Mouse (Mus musculus): ENCODE results near the gene Zfp617. TPM values are rescaled to one million over a fixed set of nuclear protein-coding genes. Genes with fewer than 3 reads are reported as not detected.
A peak's percentile ranks its signal among the peaks of the same experiment; 100 is the strongest.
"Not testable (repeated sequence)": the region's sequence is repeated elsewhere in the genome, so short reads cannot be mapped to it uniquely, and the experiment has no call there.

Zfp617 gene
- polyA plus RNA-seq, 1 experiment from 2014 or later, result 33.8 TPM

- Histone ChIP-seq H3K4me3 (no peak overlapping the region), H3K27ac (no peak overlapping the region), H3K36me3 (peaks cover 33% of the 10 kb centered on the region), H3K9ac (no peak overlapping the region), H3K9me3 (peaks cover 2% of the 10 kb centered on the region; the same call in 1 of the 2 replicates), H3K27me3 (replicated peaks) (no peaks in the 10 kb centered on the region), H3K4me1 (no peaks in the 10 kb centered on the region; the same call in 1 of the 2 replicates), H3K4me2 (replicated peaks) (no peak overlapping the region)
- ATAC-seq (ENCODE audit: low FRiP score, low read depth), result no peak
- 98% methylated on average over 3 of the region's 3 CpGs for WGBS
These were observed 18.1 kb downstream of the Zfp617 start for GRCm38 (mm10) chr8:71926551-71926950.

- H3K27me3 ChIP-seq (replicated peaks), result no peaks in the 10 kb centered on the region
- peaks cover 3% of the 10 kb centered on the region; the same call in 1 of the 2 replicates for H3K9me3 ChIP-seq
- no peak overlapping the region for H3K4me3 ChIP-seq
- no peak overlapping the region for H3K27ac ChIP-seq
- no peak overlapping the region for H3K9ac ChIP-seq
- no peak for ATAC-seq (ENCODE audit: low FRiP score, low read depth)
- peaks cover 37% of the 10 kb centered on the region for H3K36me3 ChIP-seq
- no peak overlapping the region for H3K4me2 ChIP-seq (replicated peaks)
- H3K4me1 ChIP-seq, result no peaks in the 10 kb centered on the region; the same call in 1 of the 2 replicates
These were observed 19.3 kb downstream of the Zfp617 start for GRCm38 (mm10) chr8:71927779-71928178.

- H3K27ac ChIP-seq; H3K27me3 ChIP-seq (replicated peaks); ATAC-seq (ENCODE audit: low FRiP score, low read depth); H3K9ac ChIP-seq; H3K4me1 ChIP-seq; H3K4me2 ChIP-seq (replicated peaks); H3K9me3 ChIP-seq; H3K4me3 ChIP-seq: not testable (repeated sequence)
- WGBS, result 90% methylated on average over 2 of the region's 2 CpGs
- peaks cover 12% of the 10 kb centered on the region for H3K36me3 ChIP-seq
These were observed 29.6 kb downstream of the Zfp617 start for GRCm38 (mm10) chr8:71938037-71938436.

GRCm38 (mm10) chr8:71940293-71941208 lies 32.1 kb downstream of the Zfp617 start:
- 90% methylated on average over 2 of the region's 2 CpGs for WGBS
- no peak overlapping the region for H3K27ac ChIP-seq
- H3K4me1 ChIP-seq, result no peaks in the 10 kb centered on the region
- H3K9me3 ChIP-seq, result no peaks in the 10 kb centered on the region
- no peak for ATAC-seq (ENCODE audit: low FRiP score, low read depth)
- H3K36me3 ChIP-seq, result no peaks in the 10 kb centered on the region
- no peak overlapping the region for H3K9ac ChIP-seq
- no peak overlapping the region for H3K4me3 ChIP-seq
- no peak overlapping the region for H3K4me2 ChIP-seq (replicated peaks)
- H3K27me3 ChIP-seq (replicated peaks), result no peaks in the 10 kb centered on the region

- H3K4me3 ChIP-seq, result no peak overlapping the region
- H3K4me2 ChIP-seq (replicated peaks), result no peak overlapping the region
- no peak for ATAC-seq (ENCODE audit: low FRiP score, low read depth)
- H3K9me3 ChIP-seq, result no peaks in the 10 kb centered on the region
- 90% methylated on average over 1 of the region's 1 CpGs for WGBS
- no peaks in the 10 kb centered on the region for H3K36me3 ChIP-seq
- H3K4me1 ChIP-seq, result no peaks in the 10 kb centered on the region
- H3K27ac ChIP-seq, result no peak overlapping the region
- no peaks in the 10 kb centered on the region for H3K27me3 ChIP-seq (replicated peaks)
- no peak overlapping the region for H3K9ac ChIP-seq
These were observed 33.3 kb downstream of the Zfp617 start for GRCm38 (mm10) chr8:71941776-71942175.

- no peak for ATAC-seq (ENCODE audit: low FRiP score, low read depth)
- WGBS, result 90% methylated on average over 5 of the region's 5 CpGs
- no peak overlapping the region for H3K27ac ChIP-seq
These were observed 40.2 kb downstream of the Zfp617 start for GRCm38 (mm10) chr8:71948624-71949023.

GRCm38 (mm10) chr8:71950482-71951221 lies 42.2 kb downstream of the Zfp617 start, which contains the start of gene Zfp961:
TSS of gene Zfp961 (plus strand) at chr8:71951038.
- Histone ChIP-seq H3K9ac (peak within 1 kb of the TSS; percentile 63), H3K4me1 (peaks cover 14% of the 10 kb centered on the region), H3K4me2 (replicated peaks) (peak within 1 kb of the TSS; percentile 59), H3K9me3 (peaks cover 12% of the 10 kb centered on the region), H3K27ac (no peak within 1 kb of the TSS), H3K36me3 (peaks cover 11% of the 10 kb centered on the region), H3K4me3 (peak within 1 kb of the TSS; percentile 51), H3K27me3 (replicated peaks) (no peaks in the 10 kb centered on the region)
- 4% methylated on average over 34 of the region's 34 CpGs for WGBS
- ATAC-seq (ENCODE audit: low FRiP score, low read depth), result peak; percentile 100

More at GRCm38 (mm10) chr8:71948624-71949023, 40.2 kb downstream of the Zfp617 start:
- Histone ChIP-seq H3K9ac (no peak overlapping the region), H3K4me2 (replicated peaks) (no peak overlapping the region), H3K4me1 (peaks cover 14% of the 10 kb centered on the region), H3K27me3 (replicated peaks) (no peaks in the 10 kb centered on the region), H3K4me3 (no peak overlapping the region), H3K36me3 (no peaks in the 10 kb centered on the region), H3K9me3 (no peaks in the 10 kb centered on the region)

- H3K4me3 ChIP-seq, result peak overlapping the region; percentile 51
- H3K27me3 ChIP-seq (replicated peaks), result no peaks in the 10 kb centered on the region
- H3K27ac ChIP-seq, result no peak overlapping the region
- peaks cover 14% of the 10 kb centered on the region for H3K4me1 ChIP-seq
- H3K36me3 ChIP-seq, result peaks cover 11% of the 10 kb centered on the region
- peak overlapping the region; percentile 59 for H3K4me2 ChIP-seq (replicated peaks)
- no peak for ATAC-seq (ENCODE audit: low FRiP score, low read depth)
- peak overlapping the region; percentile 63 for H3K9ac ChIP-seq
- H3K9me3 ChIP-seq, result peaks cover 12% of the 10 kb centered on the region
- WGBS, result 45% methylated on average over 14 of the region's 14 CpGs
These were observed 43.2 kb downstream of the Zfp617 start for GRCm38 (mm10) chr8:71951436-71952161.

- H3K36me3 ChIP-seq, result peaks cover 11% of the 10 kb centered on the region
- peak overlapping the region; percentile 59; the same call in 1 of the 2 replicates for H3K4me2 ChIP-seq (replicated peaks)
- H3K27ac ChIP-seq, result no peak overlapping the region
- peaks cover 14% of the 10 kb centered on the region for H3K4me1 ChIP-seq
- H3K4me3 ChIP-seq, result no peak overlapping the region
- H3K9me3 ChIP-seq, result peaks cover 12% of the 10 kb centered on the region
- ATAC-seq (ENCODE audit: low FRiP score, low read depth), result no peak
- no peak overlapping the region for H3K9ac ChIP-seq
- no peaks in the 10 kb centered on the region for H3K27me3 ChIP-seq (replicated peaks)
- 100% methylated on average over 1 of the region's 1 CpGs for WGBS
These were observed 44.1 kb downstream of the Zfp617 start for GRCm38 (mm10) chr8:71952489-71952888.

GRCm38 (mm10) chr8:71952961-71953700 lies 44.7 kb downstream of the Zfp617 start:
- ATAC-seq (ENCODE audit: low FRiP score, low read depth); H3K9ac ChIP-seq; H3K4me2 ChIP-seq (replicated peaks); H3K4me3 ChIP-seq; H3K27ac ChIP-seq; H3K27me3 ChIP-seq (replicated peaks): not testable (repeated sequence)
- WGBS, result 97% methylated on average over 16 of the region's 16 CpGs
- peaks cover 14% of the 10 kb centered on the region for H3K36me3 ChIP-seq
- H3K9me3 ChIP-seq, result peaks cover 15% of the 10 kb centered on the region
- peaks cover 14% of the 10 kb centered on the region for H3K4me1 ChIP-seq

- Histone ChIP-seq H3K27me3 (replicated peaks) (no peaks in the 10 kb centered on the region), H3K9me3 (peaks cover 19% of the 10 kb centered on the region), H3K9ac (no peak overlapping the region), H3K4me3 (no peak overlapping the region), H3K36me3 (peaks cover 18% of the 10 kb centered on the region), H3K27ac (no peak overlapping the region), H3K4me1 (peaks cover 14% of the 10 kb centered on the region), H3K4me2 (replicated peaks) (no peak overlapping the region)
- no peak for ATAC-seq (ENCODE audit: low FRiP score, low read depth)
- WGBS, result 97% methylated on average over 9 of the region's 9 CpGs
These were observed 46.2 kb downstream of the Zfp617 start for GRCm38 (mm10) chr8:71954666-71955065.

Measured in neural tube, embryonic 12.5 days (tissue).